Mouse (Mus musculus) C2C12 (cell line): ENCODE data around the gene Hdac8. TPM values are rescaled to one million over a fixed set of nuclear protein-coding genes. Genes with fewer than 3 reads are reported as not detected.

Experiments used
- H3K27me3 ChIP-seq: one replicate; pipeline ENCODE4 v1.6.1; 2011; ENCODE audit not compliant: control insufficient read depth, insufficient read depth, insufficient read length
- H3K36me3 ChIP-seq: one replicate; pipeline ENCODE4 v1.6.1; 2011; ENCODE audit not compliant: control insufficient read depth, insufficient read depth
- H3K4me3 ChIP-seq: one replicate; pipeline ENCODE4 v1.5.1; 2011; ENCODE audit warnings: mild to moderate bottlenecking, control low read depth; ENCODE audit not compliant: poor library complexity, insufficient read depth, severe bottlenecking
- H3K79me2 ChIP-seq: one replicate; pipeline ENCODE4 v1.6.1; 2011; ENCODE audit not compliant: control insufficient read depth, insufficient read depth
- H3K79me3 ChIP-seq: one replicate; pipeline ENCODE4 v1.6.1; 2011; ENCODE audit warnings: low read depth, control low read depth
- H3ac ChIP-seq: one replicate; pipeline ENCODE3; 2011; ENCODE audit warnings: low read depth; ENCODE audit not compliant: control insufficient read depth, insufficient read length
- CEBPB ChIP-seq: IDR thresholded peaks from one replicate; pipeline ENCODE4 v1.6.1; 2011; ENCODE audit warnings: low read depth, mild to moderate bottlenecking, control low read depth, moderate library complexity
- CTCF ChIP-seq: IDR thresholded peaks from one replicate; pipeline ENCODE4 v1.5.1; 2011; ENCODE audit not compliant: control insufficient read depth, insufficient read depth, insufficient read length
- FOSL1 ChIP-seq: IDR thresholded peaks from one replicate; pipeline ENCODE4 v1.8.0; 2011; ENCODE audit warnings: mild to moderate bottlenecking, low read length; ENCODE audit not compliant: poor library complexity, insufficient read depth, severe bottlenecking
- MAX ChIP-seq: IDR thresholded peaks from one replicate; pipeline ENCODE4 v1.6.1; 2011; ENCODE audit warnings: mild to moderate bottlenecking, control low read depth
- MYOD1 ChIP-seq: IDR thresholded peaks from one replicate; pipeline ENCODE4 v1.6.1; 2011; ENCODE audit warnings: low read depth; ENCODE audit not compliant: control insufficient read depth, insufficient read length
- MYOG ChIP-seq: IDR thresholded peaks from one replicate; pipeline ENCODE4 v1.6.1; 2011; ENCODE audit not compliant: control insufficient read depth, insufficient read length; ENCODE audit errors: extremely low read depth
- USF1 ChIP-seq: IDR thresholded peaks from one replicate; pipeline ENCODE4 v1.6.1; 2011; ENCODE audit warnings: low read depth, mild to moderate bottlenecking, control low read depth, moderate library complexity
- long read RNA-seq, 2 experiments: library from polyadenylated mRNA; unstranded; transcript quantifications; one replicate each; pipeline ENCODE4 v2.0.0; 2019 to 2020
- polyA plus RNA-seq: library from polyadenylated mRNA; unstranded; fragments of >200 nt; fragmentation: generic; extraction: Trizol; gene quantifications from one replicate; pipeline ENCODE4 v1.2.1, GENCODE M21; 2012; ENCODE audit warnings: missing spikeins

The Hdac8 gene
- 4.3 TPM for polyA plus RNA-seq
- long read RNA-seq, experiment 1, transcript Hdac8-201 (11 exons, 1,936 nt), result major isoform, 7 of 7 reads
- long read RNA-seq, experiment 1, partial matches to known transcripts, result 0 of 7 reads
- long read RNA-seq, experiment 1, other reads (novel, unspliced or antisense), result 0 of 7 reads
- long read RNA-seq, experiment 2, transcript Hdac8-201 (11 exons, 1,936 nt), result major isoform, 19 of 23 reads
- long read RNA-seq, experiment 2, partial matches to known transcripts, result 0 of 23 reads
- long read RNA-seq, experiment 2, other reads (novel, unspliced or antisense), result 4 of 23 reads

DNA sequence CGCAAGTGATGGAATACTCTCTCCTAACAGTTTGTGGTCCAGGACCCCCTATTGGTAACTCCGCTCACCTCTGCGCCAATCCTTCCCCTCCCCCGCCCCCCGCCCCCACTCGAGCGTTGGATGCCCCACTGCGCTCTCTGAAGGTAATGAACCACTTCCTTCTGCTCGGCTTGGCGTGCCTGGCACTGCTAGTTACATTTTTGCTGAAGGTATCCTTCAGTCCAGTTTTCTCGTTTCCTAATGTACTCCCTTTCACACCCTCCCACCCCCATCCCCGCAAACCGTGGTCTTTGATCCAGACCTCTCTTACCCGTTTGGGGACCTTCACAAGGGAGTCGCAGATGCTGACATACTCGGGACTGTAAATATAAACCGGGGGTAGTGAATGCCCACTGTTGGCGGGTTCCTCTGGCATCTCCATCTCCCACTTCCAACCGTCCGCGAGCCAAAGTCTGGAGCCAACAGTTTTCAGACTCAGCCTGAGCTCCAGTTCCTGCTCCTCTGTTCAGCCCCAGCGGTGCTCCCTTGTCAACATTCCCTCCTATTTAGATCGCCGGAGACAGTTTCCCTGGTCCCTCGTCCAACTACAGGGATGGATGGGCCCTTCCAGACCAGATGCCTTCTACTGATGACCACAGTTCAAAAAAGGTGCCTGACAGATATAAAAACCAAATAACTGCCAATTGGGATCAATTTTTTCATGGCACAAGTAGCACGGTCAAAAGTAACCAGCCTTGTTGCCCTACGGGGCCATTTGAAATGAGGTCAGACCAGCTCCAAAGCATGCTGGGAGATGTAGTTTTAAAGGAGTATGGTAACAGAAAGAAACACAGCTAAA is at the start of gene Hdac8:
Hdac8 (minus strand) TSS at position 716 of the 838 bp plus-strand sequence.
- H3K36me3 ChIP-seq, result no peaks in the 10 kb centered on the region
- TF ChIP-seq MAX, result no peak
- no peak for TF ChIP-seq CTCF
- TF ChIP-seq FOSL1, result no peak
- no peak for TF ChIP-seq MYOD1
- no peak for TF ChIP-seq MYOG
- no peak for TF ChIP-seq USF1
- no peak for TF ChIP-seq CEBPB
- peak within 1 kb of the TSS; percentile 43 for H3K4me3 ChIP-seq
- no peaks in the 10 kb centered on the region for H3K79me3 ChIP-seq
- H3K27me3 ChIP-seq, result no peaks in the 10 kb centered on the region
- no peaks in the 10 kb centered on the region for H3K79me2 ChIP-seq
- H3ac ChIP-seq, result peak within 1 kb of the TSS; percentile 50

DNA sequence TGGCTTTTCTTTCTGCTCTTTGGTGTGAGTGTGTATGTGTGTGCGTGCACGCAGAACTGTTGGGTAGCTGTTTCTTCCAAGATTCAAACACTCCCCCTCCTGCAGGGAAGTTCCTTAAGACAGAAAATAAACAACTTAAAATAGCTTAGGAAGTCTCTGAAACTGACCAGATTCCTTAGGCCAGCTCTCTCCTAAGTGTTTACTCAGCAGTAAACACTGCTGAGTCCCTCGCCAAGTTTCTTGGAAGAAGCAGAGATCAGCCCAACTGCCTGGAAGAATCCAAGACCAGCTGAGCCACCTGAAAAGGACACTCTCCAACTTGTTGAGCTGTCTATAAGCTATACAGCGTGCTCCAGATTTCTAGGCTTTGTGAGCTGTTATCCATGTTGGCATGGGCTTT is 4.0 kb upstream of the Hdac8 start:
- no peak for TF ChIP-seq CEBPB
- TF ChIP-seq MYOD1, result no peak
- TF ChIP-seq MYOG, result no peak
- TF ChIP-seq MAX, result no peak
- TF ChIP-seq FOSL1, result no peak
- no peak for TF ChIP-seq CTCF
- TF ChIP-seq USF1, result no peak
- H3K79me2 ChIP-seq, result no peaks in the 10 kb centered on the region
- no peak overlapping the region for H3ac ChIP-seq

DNA sequence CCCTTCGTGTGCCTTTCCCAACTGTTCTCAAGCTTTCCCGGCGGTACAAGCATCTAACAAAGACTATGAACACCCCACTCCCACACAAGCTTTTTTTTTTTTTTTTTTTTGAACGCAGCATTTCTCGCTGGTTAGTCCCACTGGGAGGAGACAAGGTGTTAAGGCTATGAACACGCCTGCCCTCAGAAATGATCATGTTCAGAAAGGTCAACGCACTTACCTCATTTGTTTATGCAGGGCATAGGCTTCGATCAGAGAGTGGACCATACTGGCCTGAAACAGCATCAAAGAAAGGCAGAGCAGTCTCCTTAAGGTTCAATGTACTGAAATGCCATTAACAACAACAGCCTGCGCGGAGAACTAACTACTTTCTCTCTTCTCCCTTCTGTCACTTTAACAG is 980 bp downstream of the Hdac8 start:
- Histone ChIP-seq H3K4me3 (peak overlapping the region; percentile 43), H3K79me3 (no peaks in the 10 kb centered on the region), H3K27me3 (no peaks in the 10 kb centered on the region), H3ac (no peak overlapping the region), H3K36me3 (no peaks in the 10 kb centered on the region), H3K79me2 (no peaks in the 10 kb centered on the region)
- TF ChIP-seq MYOG (no peak), CTCF (no peak), MAX (no peak), MYOD1 (no peak), CEBPB (no peak), USF1 (no peak)

More for the DNA sequence above, 4.0 kb upstream of the Hdac8 start:
- H3K27me3 ChIP-seq, result no peaks in the 10 kb centered on the region
- no peak overlapping the region for H3K4me3 ChIP-seq
- H3K36me3 ChIP-seq, result no peaks in the 10 kb centered on the region
- H3K79me3 ChIP-seq, result no peaks in the 10 kb centered on the region

DNA sequence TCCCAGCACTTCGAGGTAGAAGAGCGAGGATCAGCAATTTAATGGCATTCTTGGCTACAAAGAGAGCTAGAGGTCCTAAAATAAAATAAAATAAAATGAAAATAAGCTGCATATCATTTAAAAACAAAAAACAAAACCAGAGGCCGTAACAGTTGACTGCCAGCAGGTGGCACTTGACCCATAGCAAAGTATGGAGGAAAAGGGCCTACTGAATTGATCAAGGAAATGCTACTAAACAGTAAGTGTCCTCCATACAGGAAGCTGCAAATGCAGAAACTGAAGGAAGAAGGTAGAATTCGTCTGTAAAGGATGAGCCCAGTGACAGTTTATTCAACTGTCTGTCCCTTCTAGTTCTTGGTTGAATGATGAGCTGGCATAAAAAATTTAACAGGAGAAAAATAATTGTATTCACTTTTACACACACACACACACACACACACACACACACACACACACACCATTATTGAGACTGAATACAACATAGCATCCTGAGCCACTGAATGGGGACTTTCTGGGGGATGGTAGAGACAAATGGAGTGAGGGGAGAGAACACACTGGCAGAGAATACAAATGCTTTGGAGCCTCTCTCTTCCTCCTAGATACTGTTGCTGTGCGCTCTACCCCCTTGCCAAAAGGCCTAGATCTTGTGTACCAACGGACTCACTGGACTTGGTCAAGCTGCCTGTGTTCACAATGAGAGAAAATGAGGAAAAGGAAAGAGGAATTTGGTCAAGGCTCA is 11.0 kb downstream of the Hdac8 start:
- Histone ChIP-seq H3K79me3 (no peaks in the 10 kb centered on the region), H3K36me3 (peaks cover 8% of the 10 kb centered on the region), H3K79me2 (no peaks in the 10 kb centered on the region), H3ac (no peak overlapping the region), H3K27me3 (no peaks in the 10 kb centered on the region), H3K4me3 (no peak overlapping the region)
- TF ChIP-seq MAX (no peak), MYOD1 (no peak), FOSL1 (no peak), MYOG (no peak), USF1 (no peak), CTCF (no peak), CEBPB (no peak)

DNA sequence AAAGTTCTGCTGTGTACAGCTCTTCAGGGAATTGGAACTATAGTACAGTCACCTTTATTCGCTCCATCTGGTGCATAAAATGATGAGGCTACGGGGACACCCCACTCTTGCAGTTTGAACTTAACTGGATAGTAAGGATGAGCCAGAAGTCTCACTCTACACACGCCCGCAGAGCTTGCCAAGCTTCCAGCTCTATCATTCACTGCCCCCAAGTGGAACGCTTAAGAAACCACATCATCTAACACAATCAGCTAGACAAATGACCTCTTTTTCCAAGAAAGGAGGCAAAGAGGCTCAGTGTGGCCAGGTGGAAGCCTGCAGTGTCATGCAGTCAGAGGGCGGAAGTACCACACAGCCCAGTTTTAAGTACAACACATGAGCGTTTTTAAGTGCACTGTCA is 19.6 kb downstream of the Hdac8 start:
- Histone ChIP-seq H3K27me3 (no peaks in the 10 kb centered on the region), H3K79me3 (no peaks in the 10 kb centered on the region), H3ac (no peak overlapping the region), H3K79me2 (no peaks in the 10 kb centered on the region), H3K36me3 (no peaks in the 10 kb centered on the region), H3K4me3 (no peak overlapping the region)
- no peak for TF ChIP-seq FOSL1
- no peak for TF ChIP-seq MYOG
- TF ChIP-seq CEBPB, result no peak
- TF ChIP-seq CTCF, result no peak
- TF ChIP-seq MYOD1, result no peak
- no peak for TF ChIP-seq MAX
- TF ChIP-seq USF1, result no peak
